Mouse (Mus musculus) embryonic facial prominence, embryonic 13.5 days (tissue): Measurements from ENCODE around the gene Rab44. TPM values are rescaled to one million over a fixed set of nuclear protein-coding genes. Genes with fewer than 3 reads are reported as not detected.
"Not testable (repeated sequence)": the region's sequence is repeated elsewhere in the genome, so short reads cannot be mapped to it uniquely, and the experiment has no call there.

Experiments
- ATAC-seq: fragments of 200-750 bp; cut with Nextera tagmentation; 2 replicates; pipeline ENCODE4 v1.8.0; 2017; ENCODE audit warnings: low read depth; ENCODE audit not compliant: insufficient number of reproducible peaks, insufficient read depth, low FRiP score, low TSS enrichment
- H3K27ac ChIP-seq: fragments of 300-500 bp; sonication (generic); 2 replicates; pipeline ENCODE4 v1.5.1; 2015; ENCODE audit warnings: moderate library complexity, mild to moderate bottlenecking, inconsistent platforms
- H3K27me3 ChIP-seq: fragments of 300-500 bp; sonication (generic); 2 replicates; pipeline ENCODE4 v1.6.1; 2015; ENCODE audit warnings: mild to moderate bottlenecking, inconsistent platforms
- H3K36me3 ChIP-seq: fragments of 300-500 bp; sonication (generic); 2 replicates; pipeline ENCODE4 v1.6.1; 2015; ENCODE audit warnings: mild to moderate bottlenecking, inconsistent platforms
- H3K4me1 ChIP-seq: fragments of 300-500 bp; sonication (generic); 2 replicates; pipeline ENCODE4 v1.6.1; 2015; ENCODE audit warnings: inconsistent platforms
- H3K4me2 ChIP-seq: fragments of 300-500 bp; sonication (generic); 2 replicates; pipeline ENCODE4 v1.6.1; 2015; ENCODE audit warnings: moderate library complexity, mild to moderate bottlenecking, inconsistent platforms
- H3K4me3 ChIP-seq: fragments of 300-500 bp; sonication (generic); 2 replicates; pipeline ENCODE4 v1.5.1; 2015; ENCODE audit warnings: mild to moderate bottlenecking, inconsistent platforms
- H3K9ac ChIP-seq: fragments of 300-500 bp; sonication (generic); 2 replicates; pipeline ENCODE4 v1.6.1; 2015; ENCODE audit warnings: mild to moderate bottlenecking, inconsistent platforms
- H3K9me3 ChIP-seq: fragments of 300-500 bp; sonication (generic); 2 replicates; pipeline ENCODE4 v1.6.1; 2016; ENCODE audit warnings: inconsistent platforms
- WGBS: fragments of 180-500 bp; shearing (Covaris S2); methylation state at CpG from one replicate; pipeline ENCODE4 v1.1.7; 2015; ENCODE audit warnings: mixed read lengths; 5-methylcytosine and 5-hydroxymethylcytosine counted together
- polyA plus RNA-seq: library from polyadenylated mRNA; unstranded; fragments of >200 nt; fragmentation: Nextera tagmentation; extraction: Ambion mirVana; gene quantifications from 2 replicates; pipeline ENCODE4 v1.2.1, GENCODE M21; 2015

Gene Rab44
- polyA plus RNA-seq = 0.55 and 0.56 TPM in 2 replicates

DNA sequence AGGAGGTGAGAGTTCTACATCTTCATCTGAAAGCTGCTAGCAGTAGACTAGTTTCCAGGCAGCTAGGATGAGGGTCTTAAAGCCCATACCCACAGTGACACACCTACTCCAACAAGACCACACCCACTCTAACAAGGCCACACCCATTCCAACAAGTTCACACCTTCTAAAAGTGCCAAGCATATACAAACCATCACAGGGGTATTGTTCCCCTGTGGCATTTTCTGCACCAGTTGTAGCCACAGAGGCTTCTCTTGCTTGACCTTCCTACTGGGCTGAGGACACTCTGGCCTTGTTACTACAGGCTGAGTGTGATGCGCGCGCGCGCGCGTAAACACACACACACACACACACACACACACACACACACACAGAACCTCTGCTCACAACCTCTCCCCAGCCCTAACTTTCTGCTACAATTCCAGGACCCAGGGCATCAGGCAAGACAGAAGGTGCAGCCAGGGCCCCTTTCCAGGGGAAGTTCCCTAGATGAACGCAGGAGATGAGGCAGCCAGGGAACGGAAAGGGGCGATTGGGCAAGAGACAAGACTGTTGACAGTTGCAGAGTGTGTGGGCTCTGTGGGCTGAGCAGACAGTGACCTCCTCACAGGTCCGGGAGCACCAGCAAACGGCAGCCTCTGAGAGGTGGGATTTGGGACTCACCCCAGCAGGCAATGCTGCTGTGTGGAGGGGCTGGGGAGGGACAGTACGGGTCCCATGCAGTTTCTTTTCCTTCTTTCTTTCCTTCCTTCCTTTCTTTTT is at the start of gene Rab44:
TSS of gene Rab44 (plus strand) at position 555 of the 762 bp plus-strand sequence.
- Histone ChIP-seq H3K9me3 (no peaks in the 10 kb centered on the region), H3K4me3 (no peak within 1 kb of the TSS), H3K4me2 (no peak within 1 kb of the TSS), H3K27me3 (no peaks in the 10 kb centered on the region), H3K9ac (no peak within 1 kb of the TSS), H3K27ac (no peak within 1 kb of the TSS), H3K36me3 (no peaks in the 10 kb centered on the region), H3K4me1 (no peaks in the 10 kb centered on the region)
- no peak for ATAC-seq
- WGBS = 90% methylated on average over 13 of the region's 13 CpGs

DNA sequence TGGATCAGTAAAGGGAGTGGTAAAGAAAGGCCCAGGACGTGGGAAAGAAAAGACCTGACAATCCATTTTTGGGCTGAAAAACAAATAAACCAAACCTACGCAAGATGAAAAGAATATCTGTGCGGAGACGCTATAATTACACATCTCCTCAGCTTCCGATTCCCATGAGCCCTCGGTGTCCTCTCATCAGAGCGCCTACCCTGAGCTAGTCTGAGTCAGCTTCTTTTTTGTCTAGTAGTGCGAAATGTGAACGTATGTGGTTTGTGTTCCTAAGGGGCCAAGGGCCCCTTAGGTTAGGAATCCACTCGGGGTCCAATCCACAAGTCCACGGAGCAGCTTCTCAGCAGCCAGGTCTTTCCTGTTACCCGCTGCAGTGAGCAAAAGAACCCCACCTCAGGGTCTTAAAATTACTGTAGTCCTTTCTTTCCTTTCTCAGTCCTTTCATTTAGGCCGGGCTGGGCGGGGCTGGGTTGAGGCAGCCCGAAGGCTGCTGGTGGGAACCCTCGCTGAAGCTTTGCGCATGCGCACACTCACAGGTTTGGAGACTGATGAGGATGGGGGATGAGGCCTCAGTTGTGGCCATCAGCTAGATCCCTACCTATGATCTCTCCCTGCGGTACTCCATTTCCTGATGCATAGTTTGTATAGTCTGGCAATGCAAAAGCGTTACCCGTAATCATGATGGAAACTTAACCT is 48.6 kb upstream of the Rab44 start:
- no peak overlapping the region for H3K9ac ChIP-seq
- H3K27me3 ChIP-seq = no peaks in the 10 kb centered on the region
- WGBS = 76% methylated on average over 21 of the region's 21 CpGs
- H3K4me3 ChIP-seq = no peak overlapping the region
- no peaks in the 10 kb centered on the region for H3K9me3 ChIP-seq
- ATAC-seq = no peak
- H3K4me2 ChIP-seq = no peak overlapping the region
- no peak overlapping the region for H3K27ac ChIP-seq
- no peaks in the 10 kb centered on the region for H3K36me3 ChIP-seq
- peaks cover 30% of the 10 kb centered on the region for H3K4me1 ChIP-seq

- Histone ChIP-seq H3K9ac (no peak overlapping the region), H3K36me3 (no peaks in the 10 kb centered on the region), H3K27ac (no peak overlapping the region), H3K4me1 (peaks cover 28% of the 10 kb centered on the region), H3K4me2 (no peak overlapping the region), H3K9me3 (no peaks in the 10 kb centered on the region), H3K27me3 (no peaks in the 10 kb centered on the region), H3K4me3 (no peak overlapping the region)
- no peak for ATAC-seq
- WGBS = 93% methylated on average over 3 of the region's 3 CpGs
These were observed 48.0 kb upstream of the Rab44 start for GRCm38 (mm10) chr17:29065971-29066370.

DNA sequence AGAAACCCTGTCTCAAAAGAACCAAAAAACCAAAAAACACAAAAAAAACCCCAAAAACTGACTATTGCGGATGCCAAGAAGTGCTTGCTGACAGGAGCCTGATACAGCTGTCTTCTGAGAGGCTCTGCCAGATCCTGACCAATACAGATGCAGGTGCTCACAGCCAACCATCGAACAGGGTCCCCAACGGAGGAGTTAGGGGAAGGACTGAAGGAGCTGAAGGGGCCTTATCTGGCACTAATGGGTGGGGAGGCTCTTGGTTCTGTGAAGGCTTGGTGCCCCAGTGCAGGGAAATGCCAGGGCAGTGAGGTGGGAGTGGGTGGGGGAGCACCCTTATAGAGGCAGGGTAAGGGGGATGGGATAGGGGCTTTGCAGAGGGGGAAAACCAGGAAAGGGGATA is 46.5 kb upstream of the Rab44 start:
- not testable (repeated sequence) for H3K27ac ChIP-seq, H3K4me2 ChIP-seq, H3K36me3 ChIP-seq, ATAC-seq, H3K27me3 ChIP-seq, H3K9me3 ChIP-seq, H3K9ac ChIP-seq, H3K4me3 ChIP-seq
- WGBS = 86% methylated on average over 3 of the region's 3 CpGs
- H3K4me1 ChIP-seq = peaks cover 32% of the 10 kb centered on the region

DNA sequence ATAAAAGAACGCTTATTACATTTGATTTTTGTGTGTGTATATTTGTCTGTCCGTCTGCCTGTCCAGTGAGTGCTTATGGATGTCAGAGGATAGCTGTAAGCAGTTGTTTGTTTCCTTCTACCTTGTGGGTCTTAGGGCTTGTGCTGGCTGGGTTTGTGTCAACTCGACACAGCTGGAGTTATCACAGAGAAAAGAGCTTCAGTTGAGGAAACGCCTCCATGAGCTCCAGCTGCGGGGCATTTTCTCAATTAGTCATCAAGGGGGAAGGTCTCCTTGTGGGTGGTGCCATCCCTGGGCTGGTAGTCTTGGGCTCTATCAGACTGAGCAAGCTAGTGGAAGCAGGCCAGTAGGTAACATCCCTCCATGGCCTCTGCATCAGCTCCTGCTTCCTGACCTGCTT is 46.1 kb upstream of the Rab44 start:
- H3K36me3 ChIP-seq = no peaks in the 10 kb centered on the region
- no peak overlapping the region for H3K27ac ChIP-seq
- no peak overlapping the region for H3K4me3 ChIP-seq
- no peak overlapping the region for H3K9ac ChIP-seq
- ATAC-seq = no peak
- WGBS = 42% methylated on average over 5 of the region's 5 CpGs
- no peaks in the 10 kb centered on the region for H3K9me3 ChIP-seq
- no peak overlapping the region for H3K4me2 ChIP-seq
- no peaks in the 10 kb centered on the region for H3K27me3 ChIP-seq
- peaks cover 32% of the 10 kb centered on the region for H3K4me1 ChIP-seq

- WGBS = 65% methylated on average over 10 of the region's 10 CpGs
- no peaks in the 10 kb centered on the region for H3K27me3 ChIP-seq
- no peaks in the 10 kb centered on the region for H3K36me3 ChIP-seq
- no peaks in the 10 kb centered on the region for H3K9me3 ChIP-seq
- no peak overlapping the region for H3K4me2 ChIP-seq
- no peak overlapping the region for H3K4me3 ChIP-seq
- no peak overlapping the region for H3K9ac ChIP-seq
- H3K27ac ChIP-seq = no peak overlapping the region
- ATAC-seq = no peak
- peaks cover 33% of the 10 kb centered on the region for H3K4me1 ChIP-seq
These were observed 44.9 kb upstream of the Rab44 start for GRCm38 (mm10) chr17:29069063-29069462.

- no peaks in the 10 kb centered on the region for H3K27me3 ChIP-seq
- 68% methylated on average over 5 of the region's 5 CpGs for WGBS
- no peak overlapping the region for H3K9ac ChIP-seq
- no peak for ATAC-seq
- peaks cover 29% of the 10 kb centered on the region for H3K4me1 ChIP-seq
- no peak overlapping the region for H3K4me3 ChIP-seq
- no peak overlapping the region for H3K4me2 ChIP-seq
- H3K9me3 ChIP-seq = no peaks in the 10 kb centered on the region
- H3K27ac ChIP-seq = no peak overlapping the region
- no peaks in the 10 kb centered on the region for H3K36me3 ChIP-seq
These were observed 42.1 kb upstream of the Rab44 start for GRCm38 (mm10) chr17:29071820-29072219.

- no peaks in the 10 kb centered on the region for H3K27me3 ChIP-seq
- H3K9ac ChIP-seq = no peak overlapping the region
- no peak overlapping the region for H3K4me3 ChIP-seq
- no peaks in the 10 kb centered on the region for H3K9me3 ChIP-seq
- no peak overlapping the region for H3K4me2 ChIP-seq
- H3K36me3 ChIP-seq = no peaks in the 10 kb centered on the region
- H3K4me1 ChIP-seq = peaks cover 31% of the 10 kb centered on the region
- WGBS = 18% methylated on average over 11 of the region's 11 CpGs
- ATAC-seq = no peak
- H3K27ac ChIP-seq = no peak overlapping the region
These were observed 41.1 kb upstream of the Rab44 start for GRCm38 (mm10) chr17:29072701-29073307.

GRCm38 (mm10) chr17:29073313-29073712 is 40.6 kb upstream of the Rab44 start:
- no peak for ATAC-seq
- Histone ChIP-seq H3K9me3 (no peaks in the 10 kb centered on the region), H3K36me3 (no peaks in the 10 kb centered on the region), H3K4me1 (peaks cover 33% of the 10 kb centered on the region), H3K4me2 (no peak overlapping the region), H3K27ac (no peak overlapping the region), H3K9ac (no peak overlapping the region), H3K27me3 (no peaks in the 10 kb centered on the region), H3K4me3 (no peak overlapping the region)
- 43% methylated on average over 5 of the region's 5 CpGs for whole genome bisulfite sequencing

DNA sequence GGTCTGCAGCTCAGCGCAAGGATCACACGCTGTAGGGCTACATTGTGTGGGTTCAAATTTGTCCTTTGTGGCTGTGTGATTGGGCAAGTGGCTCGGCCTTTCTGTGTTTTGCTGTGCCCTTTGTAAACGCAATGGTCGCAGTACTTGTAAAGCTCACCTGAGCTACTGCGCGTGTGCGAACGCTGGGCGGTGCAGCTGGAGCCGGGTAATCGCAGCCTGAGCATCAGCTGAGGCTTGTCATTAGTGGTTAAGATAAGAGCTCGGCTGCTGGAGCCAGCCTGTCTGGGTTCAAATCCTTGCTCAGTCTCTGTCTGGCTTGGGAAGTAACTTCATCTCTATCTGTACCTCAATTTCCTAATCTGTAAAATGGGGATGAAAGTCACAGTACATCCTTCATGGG is 39.9 kb upstream of the Rab44 start:
- H3K36me3 ChIP-seq = no peaks in the 10 kb centered on the region
- no peak overlapping the region for H3K4me3 ChIP-seq
- no peak overlapping the region for H3K9ac ChIP-seq
- no peak overlapping the region for H3K27ac ChIP-seq
- no peaks in the 10 kb centered on the region for H3K9me3 ChIP-seq
- H3K4me1 ChIP-seq = peaks cover 36% of the 10 kb centered on the region
- peaks cover 4% of the 10 kb centered on the region for H3K27me3 ChIP-seq
- 68% methylated on average over 13 of the region's 13 CpGs for WGBS
- no peak for ATAC-seq
- no peak overlapping the region for H3K4me2 ChIP-seq

DNA sequence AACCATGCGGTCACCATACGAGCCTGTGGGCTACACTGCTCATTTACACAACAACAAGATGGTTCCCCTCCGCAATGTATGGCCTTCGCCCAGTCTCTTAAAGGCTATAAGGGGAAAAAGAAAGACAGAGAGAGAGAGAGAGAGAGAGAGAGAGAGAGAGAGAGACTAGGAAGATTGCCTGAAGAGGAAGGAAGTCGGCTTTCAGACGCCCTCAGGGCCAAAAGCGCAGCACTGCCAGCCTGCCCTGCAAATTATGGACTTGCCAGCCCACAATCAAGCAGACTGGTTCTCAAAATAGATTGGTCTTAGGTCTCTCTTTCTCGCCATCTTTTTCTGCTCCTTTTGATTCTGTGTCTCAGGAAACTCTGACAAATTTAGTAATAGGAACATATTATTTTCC is 37.7 kb upstream of the Rab44 start:
- Histone ChIP-seq H3K27ac (no peak overlapping the region), H3K4me2 (no peak overlapping the region), H3K27me3 (peaks cover 23% of the 10 kb centered on the region), H3K9ac (no peak overlapping the region), H3K4me3 (no peak overlapping the region), H3K36me3 (no peaks in the 10 kb centered on the region), H3K4me1 (peaks cover 44% of the 10 kb centered on the region), H3K9me3 (no peaks in the 10 kb centered on the region)
- WGBS = 80% methylated on average over 8 of the region's 8 CpGs
- ATAC-seq = no peak
